Mouse (Mus musculus) liver, embryonic 14.5 days (tissue): ENCODE measurements around the gene Csad.

ENCODE experiments used
- CTCF ChIP-seq: IDR thresholded peaks from 2 replicates; pipeline ENCODE4 v1.5.1; 2016; ENCODE audit warnings: antibody characterized with exemption, low read depth, control low read depth
- EP300 ChIP-seq: IDR thresholded peaks from 2 replicates; pipeline ENCODE4 v1.6.1; 2016; ENCODE audit warnings: antibody characterized with exemption, low read depth

DNA sequence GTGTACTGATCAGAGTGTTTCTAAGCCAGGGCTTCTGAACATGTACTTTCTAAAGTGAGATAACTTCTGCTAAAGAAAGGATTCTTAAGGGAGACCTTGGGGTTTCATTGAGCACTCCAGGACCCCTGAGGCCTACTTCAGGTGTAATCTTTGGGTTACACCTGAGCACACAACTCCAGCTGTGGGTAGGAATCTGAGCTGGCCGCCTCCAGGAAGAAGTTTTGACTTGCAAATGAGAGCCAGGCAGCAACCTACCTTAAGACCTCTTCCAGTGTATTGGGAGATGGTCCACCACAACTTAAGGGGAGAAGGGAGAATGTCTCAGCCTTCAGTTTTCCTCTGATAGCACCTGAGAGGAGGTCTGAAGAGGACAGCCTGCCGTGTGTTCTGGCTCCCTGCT, 9.6 kb upstream of the Csad start:
- no peak for TF ChIP-seq CTCF
- no peak for TF ChIP-seq EP300
